Mouse (Mus musculus) liver, embryonic 14 days (tissue): ENCODE data around the gene Spg7. TPM values are rescaled to one million over a fixed set of nuclear protein-coding genes. Genes with fewer than 3 reads are reported as not detected.

Experiments
- polyA plus RNA-seq: library from polyadenylated mRNA; depleted of rRNA; stranded (reverse); fragments of >200 nt; gene quantifications from 2 replicates; pipeline ENCODE4 v1.2.3, GENCODE M21; 2012; rRNA removed

Spg7 gene
- polyA plus RNA-seq = 24.9 and 28.3 TPM in 2 replicates

GRCm38 (mm10) chr8:123062721-123063120 lies at the start of gene Spg7:
Gene Spg7, plus strand, starts transcription at chr8:123062942.

DNA sequence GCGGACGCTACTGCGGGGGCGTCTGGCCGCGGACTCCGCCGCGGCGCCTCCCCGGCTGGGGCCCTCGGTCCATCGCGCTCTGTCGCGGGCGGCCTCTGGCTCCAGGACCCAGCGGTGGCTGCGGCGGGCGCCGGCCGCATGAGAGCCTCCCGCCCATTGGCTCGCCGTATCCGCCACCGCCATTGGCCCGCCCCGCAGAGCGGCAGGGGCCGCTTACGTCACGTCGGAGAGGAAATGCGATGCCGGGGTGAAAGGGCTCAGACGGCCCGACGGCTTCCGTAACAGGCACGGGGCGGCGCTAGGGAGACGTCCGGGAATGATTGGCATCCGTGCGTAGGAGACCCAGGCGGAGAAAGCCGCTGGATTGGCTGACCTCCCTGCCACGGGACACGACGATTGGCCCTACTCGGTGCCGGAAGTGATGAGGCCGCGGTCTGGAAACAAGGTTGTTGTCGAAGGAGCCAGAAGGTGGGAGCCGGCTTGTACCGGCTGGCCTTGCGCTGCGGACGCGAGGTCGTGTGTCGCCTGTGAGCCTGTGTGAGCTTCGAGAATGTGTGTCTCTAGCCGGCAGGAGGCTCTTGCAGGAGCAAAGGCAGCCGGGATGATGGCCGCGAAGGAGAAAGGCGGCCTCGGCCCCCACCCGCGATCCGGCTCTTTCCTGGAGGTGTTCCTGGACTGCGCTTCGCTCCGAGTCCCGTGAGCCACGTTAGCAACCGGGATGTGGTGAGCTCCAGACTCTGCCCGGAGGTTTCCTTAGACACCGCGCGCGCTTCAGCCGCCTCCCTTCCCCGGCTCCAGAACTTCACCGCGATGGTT lies 20.4 kb upstream of the Spg7 start, which contains the start of gene Ankrd11:
Ankrd11 (minus strand) TSS at position 120 of the 816 bp plus-strand sequence.

GRCm38 (mm10) chr8:123101735-123102685 lies 39.3 kb downstream of the Spg7 start, which contains the start of gene Rpl13:
Gene Rpl13, plus strand, starts transcription at chr8:123102350.

DNA sequence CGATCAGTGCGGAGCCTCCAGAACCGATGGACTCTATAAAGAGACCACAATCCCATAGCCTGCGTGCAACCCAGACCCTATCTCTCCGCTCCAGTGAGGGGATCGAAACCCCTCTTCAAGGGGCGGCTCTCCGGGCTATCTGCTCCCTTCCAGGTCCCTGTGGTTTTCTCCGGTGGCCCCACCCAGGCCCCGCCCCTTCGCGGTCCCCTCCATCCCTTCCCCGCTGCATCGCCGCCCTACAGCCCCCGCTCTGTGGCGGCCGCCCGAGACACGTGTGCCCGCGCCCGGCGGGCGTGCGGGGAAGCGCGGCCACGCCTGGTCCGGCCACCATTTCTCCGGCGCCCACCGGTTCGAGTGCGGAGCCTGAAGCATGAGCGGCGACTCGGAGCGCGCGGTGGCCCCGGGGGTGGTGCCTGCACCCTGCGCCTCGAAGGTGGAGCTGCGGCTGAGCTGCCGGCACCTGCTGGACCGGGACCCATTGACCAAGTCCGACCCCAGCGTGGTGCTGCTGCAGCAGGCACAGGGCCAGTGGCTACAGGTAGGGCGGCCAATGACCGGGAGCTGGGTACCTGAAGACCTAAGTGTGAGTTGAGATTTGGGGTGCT lies 54.5 kb downstream of the Spg7 start, which contains the start of gene Cpne7:
Cpne7 (plus strand) TSS at position 248 of the 605 bp plus-strand sequence.

Other genes with a start within 250 kb of the Spg7 start
- gene Cdh15, start 215.0 kb upstream of the Spg7 start, polyA plus RNA-seq = 0.01 and 0.41 TPM in 2 replicates
- gene Ankrd11, start 20.7 kb upstream of the Spg7 start, polyA plus RNA-seq = 11.9 and 12.9 TPM in 2 replicates
- gene Rpl13, start 39.4 kb downstream of the Spg7 start, polyA plus RNA-seq = 1,342 and 1,378 TPM in 2 replicates
- 1.8 and 2.1 TPM in 2 replicates for gene Cpne7, start 54.4 kb downstream of the Spg7 start, polyA plus RNA-seq
- gene Sult5a1, start 95.4 kb downstream of the Spg7 start, polyA plus RNA-seq = 0.71 and 0.92 TPM in 2 replicates
- gene Dpep1, start 123.3 kb downstream of the Spg7 start, polyA plus RNA-seq = 0.07 and 0.14 TPM in 2 replicates
- gene Chmp1a, start 149.8 kb downstream of the Spg7 start, polyA plus RNA-seq = 28.4 and 33.8 TPM in 2 replicates
- gene Spata33, start 149.9 kb downstream of the Spg7 start, polyA plus RNA-seq = 0.23 and 0.27 TPM in 2 replicates
- 13.4 and 15.3 TPM in 2 replicates for gene Cdk10, start 161.9 kb downstream of the Spg7 start, polyA plus RNA-seq
- gene Spata2l, start 173.3 kb downstream of the Spg7 start, polyA plus RNA-seq = 0.78 and 0.99 TPM in 2 replicates
- 7.4 and 8.2 TPM in 2 replicates for gene Zfp276, start 191.3 kb downstream of the Spg7 start, polyA plus RNA-seq
- 6.1 and 7.4 TPM in 2 replicates for gene Vps9d1, start 191.4 kb downstream of the Spg7 start, polyA plus RNA-seq